Mouse (Mus musculus) frontal cortex, postnatal 14 days (tissue): Measurements from ENCODE around the gene Ern1.

Experiments
- DNase-seq, 2 experiments: peaks; one replicate each; pipeline ENCODE4 v3.0.0; 2022; ENCODE audit warnings: low spot score in 2 of 2

Gene Ern1

DNA sequence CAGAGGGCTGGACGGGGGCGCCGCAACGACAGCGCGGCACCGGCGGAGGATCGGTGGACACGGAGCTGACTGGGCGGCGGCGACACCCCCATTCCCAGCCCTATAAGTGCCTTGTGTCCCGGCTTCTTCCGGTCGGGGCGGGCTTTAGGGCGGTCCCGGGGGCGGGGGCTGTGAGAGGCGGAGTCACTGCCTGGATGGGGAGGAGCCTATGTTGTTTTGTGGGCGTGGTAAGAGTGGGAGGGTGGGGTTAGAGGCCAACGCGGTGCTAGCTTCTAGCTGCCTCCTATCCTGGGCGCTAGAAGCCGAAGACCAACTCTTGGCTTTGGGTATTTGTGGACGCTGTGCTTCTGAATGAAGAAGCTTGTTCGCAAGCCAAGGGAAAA lies at the start of gene Ern1:
Gene Ern1, minus strand, starts transcription at position 120 of the 383 bp plus-strand sequence.
- peak; percentile 87 to 92 for DNase-seq

DNA sequence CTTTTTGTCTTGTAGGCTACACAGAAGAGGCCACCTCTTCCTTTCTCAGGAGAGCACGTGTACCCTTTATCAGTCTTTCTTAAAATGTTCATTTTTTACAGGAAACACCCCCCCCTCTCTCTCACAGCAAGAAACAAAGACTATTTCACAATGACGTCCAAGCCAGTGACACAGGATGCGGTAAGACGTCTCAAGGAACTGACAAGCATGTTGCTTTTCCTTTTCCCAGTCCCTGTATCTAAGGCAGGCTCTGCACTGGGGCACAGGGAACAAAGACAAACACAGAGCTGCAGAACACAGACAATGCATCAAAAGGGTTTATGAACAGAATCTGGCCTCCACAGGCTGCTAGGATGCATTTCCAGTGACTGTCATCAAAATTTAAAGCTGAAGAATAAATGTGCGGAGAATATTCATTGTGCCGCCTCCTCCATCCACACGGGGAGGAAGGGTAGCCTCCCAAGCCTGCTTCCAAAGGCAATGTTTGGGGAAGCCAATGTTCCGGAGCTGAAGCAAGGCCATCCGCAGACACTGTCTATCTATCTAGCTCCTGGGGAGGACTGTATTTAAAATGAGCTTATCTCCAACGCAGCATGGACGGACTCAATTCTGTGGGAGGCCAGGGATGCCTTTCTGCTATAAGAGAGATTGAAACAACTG lies 48.7 kb upstream of the Ern1 start:
- no peak for DNase-seq

DNA sequence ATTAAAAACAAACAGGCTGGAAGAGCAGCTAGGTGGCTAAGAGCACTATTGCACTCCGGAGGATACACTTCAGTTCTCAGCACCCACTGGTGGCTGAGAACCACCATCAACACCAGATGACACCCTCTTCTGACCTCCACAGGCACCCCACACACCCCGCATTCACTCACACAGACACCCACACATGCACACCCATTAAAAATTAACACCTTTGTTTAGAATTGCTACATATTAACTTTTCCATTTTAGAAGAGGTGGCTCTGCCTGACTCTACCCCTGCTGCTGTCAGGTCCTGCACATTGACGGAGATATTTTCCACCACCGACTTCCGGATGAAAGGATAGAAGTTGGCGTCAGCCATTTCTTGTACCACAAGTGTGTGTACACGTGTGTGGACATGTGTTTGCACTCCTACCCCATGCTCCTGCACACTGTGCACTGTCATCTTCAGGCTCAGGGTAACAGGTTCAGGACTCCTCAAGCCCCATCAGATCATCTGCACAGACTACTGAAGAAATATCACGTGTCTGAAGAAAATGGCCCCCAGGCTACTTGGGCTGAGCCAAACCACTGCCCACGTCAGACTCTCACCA lies 48.1 kb upstream of the Ern1 start:
- no peak for DNase-seq

DNA sequence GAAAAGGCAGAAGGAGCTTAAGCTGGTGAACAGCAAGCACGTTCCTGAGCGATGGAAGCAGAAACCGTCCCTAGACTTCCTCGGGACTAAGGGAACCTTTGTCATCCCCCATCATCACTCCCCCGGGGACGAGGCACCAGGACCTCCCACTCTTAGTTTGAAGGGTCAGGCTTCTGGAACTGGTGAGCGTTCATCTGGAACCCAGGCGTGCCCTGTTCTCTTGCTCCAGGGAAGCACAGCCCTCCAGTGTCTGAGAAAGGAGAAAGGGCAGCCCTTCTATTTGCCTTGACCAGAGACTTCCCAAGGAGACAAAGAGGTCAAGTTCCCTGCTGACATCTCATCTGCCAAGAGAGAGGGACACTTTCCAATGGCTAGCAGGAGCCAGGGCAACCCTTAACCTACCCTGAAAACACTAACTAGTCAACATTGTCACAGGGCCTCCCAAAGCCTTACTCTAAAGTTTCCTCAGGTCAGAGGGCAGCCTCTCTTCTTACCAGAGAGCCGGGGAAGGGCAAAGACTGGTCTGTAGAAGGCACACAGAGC lies 44.7 kb upstream of the Ern1 start:
- DNase-seq: no peak

DNA sequence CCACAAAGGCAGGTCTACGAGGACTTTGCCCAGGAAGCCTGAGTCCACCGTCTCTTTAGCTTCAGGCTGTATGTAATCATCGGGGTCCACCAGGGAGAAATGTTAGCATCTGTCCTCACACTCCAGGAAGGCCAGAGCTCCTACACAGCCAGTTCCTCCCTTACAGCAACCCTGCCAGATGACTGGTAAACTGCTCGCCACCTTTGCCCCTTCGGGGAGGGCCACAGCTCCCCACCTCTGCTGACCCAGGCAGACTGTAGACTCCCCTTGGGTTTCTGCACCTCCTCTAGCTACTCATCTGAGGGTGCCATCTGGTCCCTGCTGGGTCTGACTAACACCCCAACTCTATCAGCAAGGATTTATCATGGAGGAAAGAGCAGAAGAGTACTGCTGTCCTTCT lies 42.1 kb upstream of the Ern1 start:
- DNase-seq: no peak

DNA sequence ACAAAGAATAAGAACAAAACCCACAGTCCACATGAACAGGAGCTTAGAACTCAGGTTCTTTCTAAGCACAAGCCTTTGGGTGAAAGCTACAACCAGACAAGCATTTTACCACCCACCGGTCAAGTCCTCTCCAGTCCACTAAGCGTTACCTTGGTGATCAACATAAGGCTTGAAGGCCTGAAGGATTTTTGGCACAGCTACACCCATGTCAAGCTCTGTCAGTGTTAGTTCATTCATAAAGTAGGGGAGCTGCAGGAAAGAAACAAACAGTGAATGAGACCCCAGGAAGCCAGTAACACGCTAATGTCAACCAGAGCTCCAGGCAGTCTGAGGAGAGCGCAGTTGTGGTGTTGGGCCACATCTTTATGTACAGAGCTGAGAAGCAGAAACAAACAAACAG lies 41.5 kb upstream of the Ern1 start:
- no peak for DNase-seq

DNA sequence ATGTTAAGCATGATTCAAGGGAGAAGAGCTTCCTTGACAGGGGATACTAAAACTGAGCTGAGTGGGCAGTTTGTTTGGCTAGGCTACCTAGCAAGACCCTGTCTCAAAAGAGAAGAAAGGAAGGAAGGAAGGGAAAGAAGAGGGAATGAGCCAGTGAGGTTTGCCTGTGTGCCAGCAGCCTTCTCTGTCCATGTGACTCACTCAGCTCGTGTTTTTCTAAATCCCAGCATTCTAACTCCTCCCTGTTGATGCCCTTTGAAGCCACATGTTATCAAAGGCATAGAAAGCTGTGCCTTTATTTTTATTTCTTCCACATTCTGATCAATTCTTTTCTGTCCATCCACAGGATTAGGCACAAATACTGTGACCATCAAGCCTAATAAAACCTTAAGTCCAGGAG lies 40.3 kb upstream of the Ern1 start:
- no peak for DNase-seq

DNA sequence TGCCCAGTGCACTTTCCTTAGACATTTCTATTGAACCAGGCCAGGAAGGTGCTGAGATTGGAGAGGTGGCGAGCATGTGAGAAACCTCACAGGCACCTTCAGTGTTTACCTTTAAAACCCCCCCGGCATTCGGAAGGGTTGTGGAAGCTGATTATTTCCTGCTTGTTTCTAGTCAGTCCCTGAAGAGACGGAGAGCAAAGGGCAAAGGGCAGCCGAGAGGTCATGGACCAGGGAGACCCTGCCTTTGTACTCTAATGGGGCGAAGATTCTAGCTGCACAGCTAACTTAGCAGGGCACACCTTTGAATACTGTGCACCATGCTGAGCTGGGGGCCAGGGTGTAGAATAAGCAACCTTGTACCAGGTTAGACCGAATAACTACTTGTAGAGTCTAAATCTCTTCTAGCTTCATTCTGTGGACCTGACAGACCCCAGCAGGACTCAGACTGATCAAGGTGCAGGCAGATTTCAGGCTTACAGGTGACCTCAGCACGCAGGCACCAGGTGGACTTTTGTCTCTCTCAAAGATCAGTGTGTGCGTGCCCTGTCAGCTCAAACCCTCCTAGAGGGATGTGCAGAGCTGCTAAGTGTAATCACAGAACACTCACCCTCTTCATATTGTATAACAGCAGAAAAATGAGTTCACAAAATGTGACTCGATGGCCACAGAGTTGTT lies 39.6 kb upstream of the Ern1 start:
- no peak for DNase-seq

DNA sequence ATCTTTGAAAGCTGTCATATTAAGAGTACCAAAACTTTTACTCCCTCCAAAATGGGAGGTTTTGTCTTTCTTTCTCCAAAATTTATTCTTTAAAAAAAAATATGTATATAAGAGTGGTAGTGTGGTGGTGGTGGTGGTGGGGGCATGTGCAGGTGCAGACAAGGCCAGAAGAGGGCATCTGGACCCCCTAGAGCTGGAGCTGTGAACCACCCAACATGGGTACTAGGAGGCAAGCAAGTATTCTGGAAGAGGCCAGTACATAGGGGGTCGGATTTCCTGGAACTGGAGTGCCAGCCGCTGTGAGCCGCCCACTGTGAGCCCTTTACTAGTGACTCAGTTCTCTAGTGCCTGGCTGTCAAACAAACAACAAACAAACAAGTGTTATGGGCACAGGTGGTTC lies 34.9 kb upstream of the Ern1 start:
- DNase-seq: no peak

DNA sequence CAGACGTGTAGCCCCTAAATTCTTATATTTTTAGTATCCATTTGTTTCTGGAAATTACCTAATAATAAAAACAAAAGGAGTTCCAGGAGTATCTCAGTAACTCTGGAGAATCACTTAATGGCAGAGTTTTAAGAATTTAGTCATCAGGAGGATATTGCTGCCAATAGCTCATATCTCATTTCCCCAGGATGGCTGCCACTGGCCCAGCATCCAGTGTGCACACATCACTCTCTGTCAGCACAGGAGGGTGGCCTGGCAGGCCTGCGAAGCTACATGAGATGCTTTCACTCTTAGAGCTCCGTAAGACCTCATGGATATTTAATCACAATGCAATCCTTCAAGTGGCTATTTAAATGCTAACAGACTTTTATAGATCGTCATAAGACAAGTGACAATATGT lies 34.0 kb upstream of the Ern1 start:
- no peak for DNase-seq

DNA sequence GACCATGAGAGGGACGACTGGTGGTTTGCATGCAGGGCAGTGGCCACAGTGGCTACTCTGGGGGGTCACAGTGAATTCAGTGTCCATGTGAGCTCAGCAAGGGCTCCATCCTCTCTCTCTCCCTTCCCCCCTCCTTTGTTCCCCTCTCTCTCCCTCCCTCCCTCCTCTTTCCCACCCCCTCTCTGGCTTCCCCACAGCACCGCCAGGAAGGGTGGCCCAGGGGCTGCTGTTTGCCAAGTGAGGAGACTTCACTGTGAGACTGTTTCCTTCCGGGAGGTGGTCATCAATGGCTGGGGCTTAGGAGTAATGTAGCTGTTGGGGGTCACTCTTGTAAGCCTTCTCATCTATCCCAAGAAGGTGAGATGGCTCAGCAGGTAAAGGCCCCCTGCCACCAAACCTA lies 32.8 kb upstream of the Ern1 start:
- no peak for DNase-seq

DNA sequence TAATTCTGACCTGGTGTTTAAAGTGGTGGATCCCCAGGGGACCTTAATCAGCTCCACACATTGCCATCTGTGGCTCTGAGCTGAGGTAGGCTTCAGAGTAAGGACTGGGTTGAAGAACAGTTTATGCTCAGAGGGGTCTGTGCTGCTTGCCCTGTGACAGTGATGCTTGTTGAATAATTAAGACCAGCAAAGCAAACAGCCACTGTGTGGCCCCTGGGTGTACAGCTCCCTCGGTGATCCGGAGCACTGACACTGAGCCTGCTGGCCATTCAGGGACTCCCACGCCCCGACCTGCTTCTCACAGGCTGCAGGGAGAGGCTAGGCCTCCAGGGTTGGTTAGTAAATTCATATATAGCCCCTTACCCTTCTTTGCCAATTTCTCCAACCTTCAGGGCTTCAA lies 31.9 kb upstream of the Ern1 start:
- no peak for DNase-seq

DNA sequence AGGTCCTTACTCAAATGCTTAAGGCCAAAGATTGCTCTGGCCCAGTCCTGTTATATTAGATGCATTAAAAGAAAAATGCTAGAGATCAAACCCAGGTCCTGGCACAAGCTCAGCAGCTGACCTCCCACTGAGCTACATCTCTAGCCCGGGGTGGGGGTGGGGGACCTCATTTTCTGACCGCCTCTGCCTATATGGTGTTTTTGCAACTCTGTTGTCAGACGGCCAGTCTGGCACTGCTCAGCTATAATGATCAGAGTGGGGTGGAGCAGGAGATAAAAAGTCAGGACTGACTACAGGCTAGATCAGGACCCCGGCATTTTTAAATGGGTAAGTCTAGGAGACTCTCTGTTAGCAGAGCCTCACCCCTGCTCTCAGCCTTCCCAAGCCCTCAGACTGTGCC lies 30.7 kb upstream of the Ern1 start:
- DNase-seq: no peak

DNA sequence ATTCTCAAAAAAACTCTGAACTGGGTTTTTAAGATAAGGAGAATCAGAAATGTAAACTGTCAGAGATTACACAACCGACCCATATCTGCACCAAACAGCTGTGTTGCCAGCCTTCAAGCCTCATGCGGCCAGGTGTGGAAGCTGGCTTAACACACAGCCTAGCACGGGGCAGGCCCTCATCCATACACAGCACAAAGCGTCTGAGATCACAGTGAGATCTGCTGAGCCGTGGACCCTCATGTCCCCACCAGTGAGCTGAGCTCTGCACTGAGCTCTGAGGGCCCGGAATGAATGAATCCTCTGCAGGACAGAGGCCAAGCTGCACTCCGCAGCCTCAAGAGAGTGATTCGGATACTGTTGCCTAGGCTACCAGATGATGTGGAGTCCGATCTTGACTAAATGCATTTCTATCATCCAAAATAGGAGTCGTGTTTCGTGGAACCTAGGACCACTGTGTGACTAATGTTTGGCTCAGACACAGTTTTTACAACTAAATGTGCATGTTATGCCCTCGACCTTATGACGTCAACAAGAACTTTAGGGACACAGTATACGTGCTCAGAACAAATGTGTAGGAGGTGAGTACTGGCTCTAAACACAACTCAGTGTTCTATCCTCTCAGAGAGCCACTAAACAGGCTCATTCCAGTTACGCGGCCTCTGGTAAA lies 27.6 kb upstream of the Ern1 start:
- DNase-seq: no peak

DNA sequence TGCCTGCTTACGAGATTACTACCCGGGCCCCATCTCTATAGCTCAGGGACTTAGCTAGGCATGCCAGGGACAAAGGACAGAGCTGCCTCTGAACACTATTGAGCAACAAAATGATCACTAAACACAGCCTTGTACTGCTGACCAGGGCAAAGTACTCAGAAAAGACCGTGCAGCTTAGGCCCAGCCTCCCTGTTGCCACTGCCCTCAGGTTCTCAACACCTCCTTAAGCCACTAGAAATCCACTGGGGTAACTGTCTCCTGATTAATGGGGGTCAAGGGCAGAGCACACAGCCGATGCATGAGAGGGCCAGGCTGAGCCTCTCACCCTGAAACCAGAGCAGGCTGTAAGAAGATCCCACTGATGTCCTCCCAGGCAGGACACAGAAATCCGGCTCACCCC lies 26.8 kb upstream of the Ern1 start:
- no peak for DNase-seq

DNA sequence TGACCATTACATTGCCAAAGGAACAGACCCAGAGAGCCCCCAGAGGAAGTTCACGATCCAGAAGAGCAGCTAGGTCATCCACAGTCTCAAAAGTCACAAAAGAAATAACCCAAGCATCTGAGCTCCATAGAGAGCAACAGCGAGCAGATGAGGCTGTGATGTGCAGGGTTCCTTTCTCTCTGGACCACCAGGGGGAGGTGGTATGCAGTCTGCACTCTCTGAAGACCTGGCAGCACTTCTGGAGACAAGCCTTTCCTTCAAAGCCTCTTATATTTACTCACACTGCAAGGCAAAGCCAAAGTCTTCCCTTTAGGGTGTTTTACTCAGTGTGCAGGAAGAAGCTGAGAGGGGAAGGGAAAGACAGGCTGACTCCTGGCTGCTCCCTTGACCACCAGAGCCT lies 25.5 kb upstream of the Ern1 start:
- DNase-seq: peak in 1 of 2 experiments; percentile 59

DNA sequence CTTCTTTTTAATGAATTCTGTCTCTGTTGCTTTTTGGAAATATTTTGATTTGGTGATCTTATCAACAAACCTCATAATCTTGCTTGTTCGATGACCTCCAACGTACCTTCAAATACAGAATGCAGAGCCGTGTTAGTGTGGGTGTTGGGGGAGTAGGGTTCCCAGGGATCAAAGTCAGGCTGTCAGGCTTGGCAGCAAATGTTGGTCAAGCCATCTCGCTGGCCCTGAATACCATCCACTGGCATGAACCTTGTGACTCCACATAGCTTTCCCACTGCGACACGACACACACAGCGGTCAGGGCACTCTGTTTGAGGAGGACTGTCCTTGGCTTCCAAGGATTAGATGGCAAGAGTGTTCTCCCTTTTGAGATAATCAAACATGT lies 24.3 kb upstream of the Ern1 start:
- DNase-seq: no peak

DNA sequence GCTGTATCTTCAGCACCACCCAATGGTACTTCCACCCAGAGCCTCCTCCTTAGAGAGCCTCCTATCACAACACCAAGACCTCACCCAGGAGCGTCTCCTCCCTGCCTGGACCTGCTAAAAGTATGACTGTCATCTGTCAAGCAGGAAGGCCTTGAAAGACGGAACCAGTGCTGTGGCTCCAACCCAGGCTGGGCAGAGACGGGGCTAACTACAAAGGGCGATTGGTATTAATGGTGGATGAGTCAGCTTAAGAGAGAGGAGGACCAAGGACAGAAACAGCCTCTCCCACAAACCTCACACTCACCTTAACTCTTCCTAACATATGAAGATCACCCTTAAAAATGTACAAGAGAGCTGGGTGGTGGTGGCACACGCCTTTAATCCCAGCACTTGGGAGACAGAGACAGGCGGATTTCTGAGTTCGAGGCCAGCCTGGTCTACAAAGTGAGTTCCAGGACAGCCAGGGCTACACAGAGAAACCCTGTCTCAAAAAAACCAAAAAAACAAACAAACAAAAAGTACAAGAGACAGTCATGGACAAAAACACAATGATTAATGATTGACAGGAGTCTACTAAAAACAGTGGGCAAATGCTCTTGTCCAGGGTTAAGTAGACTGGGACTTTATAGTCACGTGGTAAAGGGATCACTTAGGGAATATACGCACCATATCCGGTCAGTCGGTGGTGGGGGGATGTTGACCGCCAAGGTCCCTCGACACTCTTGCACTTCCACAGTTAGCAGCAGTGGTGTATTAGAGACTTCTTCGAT lies 23.8 kb upstream of the Ern1 start:
- DNase-seq: no peak

DNA sequence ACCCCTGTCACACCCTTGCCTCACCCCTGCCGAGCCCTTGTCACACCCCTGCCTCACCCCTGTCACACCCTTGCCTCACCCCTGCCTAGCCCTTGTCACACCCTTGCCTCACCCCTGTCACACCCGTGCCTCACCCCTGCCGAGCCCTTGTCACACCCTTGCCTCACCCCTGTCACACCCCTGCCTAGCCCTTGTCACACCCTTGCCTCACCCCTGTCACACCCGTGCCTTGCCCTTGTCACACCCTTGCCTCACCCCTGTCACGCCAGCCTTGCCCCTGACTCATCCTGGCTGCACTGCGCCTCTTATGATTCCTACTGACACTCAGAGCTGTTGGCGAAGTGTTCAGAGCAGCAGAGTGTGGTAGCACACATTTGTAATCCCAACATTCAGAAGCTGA lies 20.0 kb upstream of the Ern1 start:
- DNase-seq: no peak

DNA sequence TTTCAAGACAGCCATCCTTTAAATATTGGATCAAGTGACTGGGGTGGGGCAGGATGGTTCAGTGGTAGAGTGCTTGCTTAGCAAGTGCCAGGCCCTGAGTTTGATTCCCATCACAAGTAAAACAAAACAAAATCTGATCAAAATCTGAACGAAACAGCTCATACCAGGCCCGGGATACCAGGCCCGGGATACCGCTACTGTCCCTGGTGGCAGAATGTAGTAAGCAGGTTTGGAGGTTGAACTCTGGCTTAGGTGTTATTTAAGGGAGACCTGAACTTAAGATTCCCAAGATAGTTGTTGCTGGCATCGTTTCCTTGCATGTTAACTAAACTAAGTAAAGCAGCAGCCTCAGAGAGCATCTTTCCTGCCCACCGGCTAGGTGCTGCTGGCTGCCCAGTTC lies 18.6 kb upstream of the Ern1 start:
- DNase-seq: no peak

DNA sequence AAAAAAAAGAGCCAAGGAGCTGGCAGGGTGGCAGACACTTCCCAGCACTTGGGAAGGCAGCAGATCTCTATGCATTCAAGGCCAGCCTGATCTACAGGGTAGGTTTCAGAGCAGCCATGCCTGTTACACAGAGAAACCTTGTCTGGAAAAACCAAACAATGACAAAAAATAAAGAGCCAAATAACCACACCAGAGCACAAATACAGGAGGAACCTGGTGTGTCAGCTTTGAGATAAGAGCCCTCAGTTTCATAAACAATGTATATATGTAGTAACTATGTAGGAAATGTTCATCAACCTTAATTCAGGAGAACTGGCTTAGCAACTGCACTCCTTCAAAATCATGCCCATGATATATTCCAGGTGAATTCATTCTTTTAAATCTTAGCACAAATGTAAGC lies 16.5 kb upstream of the Ern1 start:
- no peak for DNase-seq

DNA sequence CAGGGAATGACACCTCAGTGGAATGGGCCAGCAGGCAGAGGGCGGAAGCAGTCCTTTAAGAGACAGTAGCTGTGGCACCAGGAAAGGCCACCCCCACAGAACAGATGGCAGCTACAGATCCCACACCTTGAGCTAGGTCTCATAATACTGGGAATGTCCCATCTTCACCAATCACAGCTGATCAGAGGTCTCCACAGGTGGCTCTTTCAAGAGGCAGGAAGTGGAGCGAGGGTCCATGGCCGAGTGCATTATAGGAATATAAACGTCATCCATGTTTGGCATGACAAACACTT lies 15.7 kb upstream of the Ern1 start:
- no peak for DNase-seq
